Mouse (Mus musculus) heart, embryonic 10.5 days (tissue): ENCODE results near the gene Ankrd33b. TPM values are rescaled to one million over a fixed set of nuclear protein-coding genes. Genes with fewer than 3 reads are reported as not detected.

Experiments
- DNase-seq: peaks from one replicate; pipeline ENCODE4 v3.0.0-alpha.2; 2017; ENCODE audit warnings: low spot score
- H3K27ac ChIP-seq: fragments of 300-500 bp; sonication (generic); 2 replicates; pipeline ENCODE4 v1.5.1; 2016; ENCODE audit warnings: mild to moderate bottlenecking
- H3K27me3 ChIP-seq: fragments of 300-500 bp; sonication (generic); 2 replicates; pipeline ENCODE4 v1.6.1; 2016; ENCODE audit warnings: mild to moderate bottlenecking; ENCODE audit not compliant: poor library complexity, insufficient read depth, severe bottlenecking
- H3K36me3 ChIP-seq: fragments of 300-500 bp; sonication (generic); 2 replicates; pipeline ENCODE4 v1.6.1; 2016; ENCODE audit warnings: mild to moderate bottlenecking, moderate library complexity
- H3K4me1 ChIP-seq: fragments of 300-500 bp; sonication (generic); 2 replicates; pipeline ENCODE4 v1.6.1; 2016; ENCODE audit warnings: mild to moderate bottlenecking
- H3K4me3 ChIP-seq: fragments of 300-500 bp; sonication (generic); 2 replicates; pipeline ENCODE4 v1.5.1; 2016; ENCODE audit warnings: mild to moderate bottlenecking, moderate library complexity
- H3K9me3 ChIP-seq: fragments of 300-500 bp; sonication (generic); 2 replicates; pipeline ENCODE4 v1.6.1; 2016; ENCODE audit warnings: mild to moderate bottlenecking, moderate library complexity
- WGBS: fragments of 180-500 bp; shearing (Covaris S2); methylation state at CpG from one replicate; pipeline ENCODE4 v1.1.7; 2016; 5-methylcytosine and 5-hydroxymethylcytosine counted together
- polyA plus RNA-seq: library from polyadenylated mRNA; unstranded; fragments of >200 nt; fragmentation: Nextera tagmentation; extraction: Ambion mirVana; gene quantifications from 2 replicates; pipeline ENCODE4 v1.2.1, GENCODE M21; 2016

Ankrd33b gene
- polyA plus RNA-seq, 1 experiment from 2014 or later: 1.8 TPM

DNA sequence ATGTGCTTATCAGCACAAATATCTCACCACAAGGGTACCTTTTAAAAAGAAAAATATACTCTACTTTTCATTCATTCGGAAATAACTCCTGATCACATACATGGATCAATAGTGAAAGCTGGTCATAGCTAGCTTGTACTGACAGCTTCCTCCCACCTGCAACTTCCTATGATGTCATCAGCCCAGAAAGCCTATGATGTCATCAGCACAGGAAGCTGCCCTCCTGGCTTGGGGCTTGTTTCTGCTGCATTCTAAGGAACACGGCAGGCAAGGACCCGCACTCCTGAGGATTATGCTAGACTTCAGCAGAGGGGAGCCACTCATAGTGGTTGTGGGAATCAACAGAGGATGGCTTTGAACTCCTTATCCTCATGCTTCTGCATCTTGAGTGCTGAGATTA is 63.2 kb downstream of the Ankrd33b start:
- no peak for DNase-seq
- WGBS: 63% methylated on average over 3 of the region's 3 CpGs
- H3K36me3 ChIP-seq: no peaks in the 10 kb centered on the region

DNA sequence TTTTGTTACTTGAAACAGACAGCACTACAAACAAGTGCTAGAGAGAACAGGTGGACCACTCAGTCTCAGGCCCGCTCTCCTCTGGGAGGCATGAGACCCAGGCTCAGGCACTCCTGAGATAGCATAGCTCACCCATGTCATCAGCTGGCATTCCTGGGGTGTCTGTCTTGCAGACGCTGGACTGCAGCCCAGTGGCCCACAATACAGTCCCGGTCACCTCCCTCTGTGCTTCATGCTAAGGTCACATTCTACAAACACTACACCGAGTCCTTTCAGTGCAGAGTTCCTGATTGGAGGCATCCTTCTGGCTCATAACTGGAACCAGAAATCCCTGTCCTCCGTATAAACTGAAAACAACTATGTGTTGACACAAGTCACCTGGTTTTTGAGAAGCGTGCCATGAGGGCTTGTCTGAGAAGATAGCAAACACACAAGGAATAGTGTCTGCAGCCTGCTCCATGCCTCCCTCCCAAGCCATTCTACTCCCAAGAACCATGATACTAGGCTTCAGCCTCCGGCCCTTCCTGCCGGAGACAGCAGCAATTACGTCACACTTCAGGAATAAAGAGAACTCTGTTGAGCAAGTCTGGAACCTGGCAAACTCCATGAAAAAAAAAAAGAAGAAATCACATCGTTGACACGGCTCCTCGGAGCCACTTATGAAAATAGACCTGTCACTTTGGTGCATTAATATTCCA is 65.1 kb downstream of the Ankrd33b start:
- DNase-seq: no peak
- WGBS: 51% methylated on average over 12 of the region's 12 CpGs
- peaks cover 23% of the 10 kb centered on the region for H3K27me3 ChIP-seq
- no peaks in the 10 kb centered on the region for H3K9me3 ChIP-seq
- no peak overlapping the region; the same call in 1 of the 2 replicates for H3K27ac ChIP-seq
- H3K4me1 ChIP-seq: peaks cover 16% of the 10 kb centered on the region
- H3K4me3 ChIP-seq: no peak overlapping the region
- no peaks in the 10 kb centered on the region for H3K36me3 ChIP-seq

More for the DNA sequence above, 63.2 kb downstream of the Ankrd33b start:
- no peak overlapping the region for H3K4me3 ChIP-seq
- peaks cover 4% of the 10 kb centered on the region; the same call in 1 of the 2 replicates for H3K27me3 ChIP-seq
- H3K9me3 ChIP-seq: no peaks in the 10 kb centered on the region
- H3K27ac ChIP-seq: no peak overlapping the region
- peaks cover 12% of the 10 kb centered on the region for H3K4me1 ChIP-seq

DNA sequence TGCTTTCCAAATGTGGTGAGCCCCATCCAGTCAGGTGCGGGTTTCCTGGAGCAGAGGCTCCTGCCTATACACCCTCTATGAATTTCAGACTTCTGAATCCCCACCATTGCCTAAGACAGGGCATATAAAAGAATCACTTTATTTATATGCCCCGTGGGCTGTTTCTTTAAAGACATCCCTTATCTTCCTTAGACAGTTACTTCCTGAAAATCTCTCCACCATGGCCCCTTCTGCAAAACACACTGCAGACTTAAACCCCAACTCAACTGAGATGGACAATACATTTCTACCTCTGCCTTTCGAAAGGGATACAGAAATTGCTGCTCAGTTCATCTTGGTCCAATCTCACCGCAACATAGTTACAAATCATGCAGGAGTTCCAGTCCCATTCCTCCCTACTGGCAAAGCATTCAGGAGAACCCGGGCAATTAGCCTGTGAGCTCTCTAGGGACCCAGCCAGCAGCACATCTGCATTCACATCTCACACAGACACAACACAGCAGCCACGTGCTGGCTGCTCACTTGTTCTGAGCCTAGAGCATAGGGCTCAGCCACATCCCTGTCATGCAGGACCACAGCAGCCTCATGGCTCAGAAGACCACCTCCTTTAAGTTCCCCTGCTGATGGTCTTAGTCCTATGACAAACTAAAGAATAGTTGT is 68.1 kb downstream of the Ankrd33b start:
- Histone ChIP-seq H3K9me3 (no peaks in the 10 kb centered on the region), H3K4me1 (peaks cover 19% of the 10 kb centered on the region), H3K27me3 (peaks cover 53% of the 10 kb centered on the region), H3K4me3 (no peak overlapping the region), H3K36me3 (no peaks in the 10 kb centered on the region), H3K27ac (no peak overlapping the region)
- no peak for DNase-seq
- WGBS: 60% methylated on average over 6 of the region's 6 CpGs

DNA sequence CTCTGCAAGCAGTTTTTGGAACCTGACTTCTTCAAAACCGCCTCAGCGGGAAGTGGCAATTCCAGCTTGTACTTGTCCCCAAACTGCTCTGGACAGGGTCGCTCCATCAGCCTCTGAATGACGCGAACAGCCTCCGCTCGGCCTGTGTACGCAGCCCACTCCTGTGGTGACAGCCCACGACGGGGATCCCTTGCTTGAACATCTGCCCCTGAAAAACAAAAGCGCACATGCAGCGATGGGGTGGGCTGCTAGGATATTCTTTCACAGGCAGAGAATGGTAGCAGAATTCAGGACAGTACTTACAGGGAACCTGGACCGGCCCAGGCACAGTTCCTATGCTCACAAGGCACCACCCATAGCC is 69.8 kb downstream of the Ankrd33b start:
- no peak for DNase-seq
- Histone ChIP-seq H3K27me3 (peaks cover 54% of the 10 kb centered on the region), H3K27ac (no peak overlapping the region), H3K36me3 (no peaks in the 10 kb centered on the region), H3K9me3 (no peaks in the 10 kb centered on the region), H3K4me1 (peaks cover 18% of the 10 kb centered on the region), H3K4me3 (peak overlapping the region; percentile 50)
- WGBS: 25% methylated on average over 13 of the region's 13 CpGs

DNA sequence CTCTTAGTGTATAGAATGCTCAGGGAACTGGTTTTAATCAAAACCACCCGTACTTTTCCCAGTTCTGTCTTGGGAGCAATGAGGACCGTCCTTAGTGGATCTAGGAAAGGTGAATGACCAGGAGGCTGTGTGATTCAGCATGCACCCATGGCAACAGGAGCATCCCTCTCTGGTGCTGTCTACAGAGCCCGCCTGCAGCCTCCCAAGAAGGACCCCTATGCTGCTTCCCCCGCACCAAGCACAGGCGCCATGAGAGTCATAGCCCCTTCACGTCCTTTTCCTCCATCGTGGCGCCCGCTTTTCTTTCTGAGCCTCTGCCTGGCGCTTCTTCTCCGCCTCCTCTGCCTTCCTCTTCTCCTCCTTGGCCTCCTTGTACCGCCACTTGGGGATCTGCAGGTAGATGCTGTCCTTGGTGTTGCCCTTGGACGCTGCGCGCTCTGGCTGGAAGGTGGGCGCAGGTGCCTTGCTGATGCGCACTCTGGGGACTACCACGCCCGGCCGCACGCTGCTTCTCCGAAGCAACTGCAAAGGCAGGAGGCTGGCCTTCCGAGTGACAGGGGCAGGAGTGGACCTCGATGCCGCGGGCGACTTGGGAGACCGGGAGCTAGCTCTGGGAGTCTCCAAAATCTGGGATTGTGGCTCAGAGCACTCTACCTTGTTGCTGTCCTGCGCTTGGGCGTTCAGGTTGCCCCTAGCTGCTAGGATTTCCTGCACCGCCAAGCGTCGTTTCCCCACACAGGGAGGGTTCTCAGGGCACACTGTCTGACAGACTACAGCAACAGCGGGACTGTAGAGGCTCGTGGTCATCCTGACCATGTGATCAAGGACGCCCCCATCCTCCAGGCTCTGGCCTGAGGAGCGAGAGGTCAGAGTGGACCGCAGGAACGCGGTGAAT is 70.4 kb downstream of the Ankrd33b start:
- 11% methylated on average over 40 of the region's 40 CpGs for WGBS
- DNase-seq: no peak
- no peak overlapping the region for H3K27ac ChIP-seq
- peaks cover 18% of the 10 kb centered on the region for H3K4me1 ChIP-seq
- H3K9me3 ChIP-seq: no peaks in the 10 kb centered on the region
- H3K27me3 ChIP-seq: peaks cover 54% of the 10 kb centered on the region
- peak overlapping the region; percentile 50 for H3K4me3 ChIP-seq
- no peaks in the 10 kb centered on the region for H3K36me3 ChIP-seq

DNA sequence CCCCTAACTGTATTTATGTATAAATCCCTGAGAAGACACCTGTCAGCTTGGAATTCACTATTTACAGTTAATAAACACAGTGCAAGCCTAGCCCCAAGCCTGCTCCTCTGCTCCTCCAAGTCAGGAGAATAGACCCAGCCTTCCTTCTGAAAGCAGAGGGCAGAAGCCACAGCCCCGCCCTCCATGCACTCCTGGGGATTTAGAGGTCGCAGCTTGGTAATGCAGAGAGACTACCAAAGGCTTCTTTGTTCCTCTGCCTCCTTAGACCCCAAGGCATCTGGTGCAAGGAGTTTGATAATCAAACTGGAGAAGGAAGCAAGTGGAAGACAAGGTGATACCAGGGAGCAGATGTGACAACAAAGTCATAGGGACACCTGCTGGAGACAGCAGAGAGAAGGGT is 73.2 kb downstream of the Ankrd33b start:
- Histone ChIP-seq H3K4me3 (no peak overlapping the region), H3K27ac (no peak overlapping the region), H3K9me3 (no peaks in the 10 kb centered on the region), H3K4me1 (peaks cover 18% of the 10 kb centered on the region), H3K27me3 (peaks cover 50% of the 10 kb centered on the region), H3K36me3 (no peaks in the 10 kb centered on the region)
- no peak for DNase-seq
- WGBS: 23% methylated on average over 2 of the region's 2 CpGs

DNA sequence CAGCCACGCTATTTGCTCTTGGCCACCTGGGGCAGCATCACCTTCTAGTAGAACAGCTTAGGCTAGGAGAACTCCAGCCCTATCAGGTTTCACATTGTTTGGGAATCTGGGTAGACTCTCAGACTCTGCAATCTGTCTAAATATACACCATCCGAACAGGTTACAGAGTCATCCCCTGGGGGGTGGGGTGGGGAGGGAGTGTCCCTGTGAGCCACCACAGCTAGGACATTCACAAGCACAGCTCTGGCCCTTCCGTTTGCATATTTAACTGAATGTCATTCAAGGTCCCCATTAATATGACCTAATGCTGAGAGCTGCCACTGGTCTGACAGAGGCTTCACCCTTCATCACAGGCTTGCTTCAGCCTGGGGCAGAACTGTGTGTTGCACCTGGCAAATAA is 74.9 kb downstream of the Ankrd33b start:
- Histone ChIP-seq H3K36me3 (no peaks in the 10 kb centered on the region), H3K9me3 (no peaks in the 10 kb centered on the region), H3K4me3 (no peak overlapping the region), H3K27me3 (peaks cover 33% of the 10 kb centered on the region), H3K4me1 (peaks cover 15% of the 10 kb centered on the region), H3K27ac (0 out of 2 replicates have a peak overlapping the region, but pooled peaks have one; percentile 29)
- 27% methylated on average over 3 of the region's 3 CpGs for WGBS
- DNase-seq: no peak

DNA sequence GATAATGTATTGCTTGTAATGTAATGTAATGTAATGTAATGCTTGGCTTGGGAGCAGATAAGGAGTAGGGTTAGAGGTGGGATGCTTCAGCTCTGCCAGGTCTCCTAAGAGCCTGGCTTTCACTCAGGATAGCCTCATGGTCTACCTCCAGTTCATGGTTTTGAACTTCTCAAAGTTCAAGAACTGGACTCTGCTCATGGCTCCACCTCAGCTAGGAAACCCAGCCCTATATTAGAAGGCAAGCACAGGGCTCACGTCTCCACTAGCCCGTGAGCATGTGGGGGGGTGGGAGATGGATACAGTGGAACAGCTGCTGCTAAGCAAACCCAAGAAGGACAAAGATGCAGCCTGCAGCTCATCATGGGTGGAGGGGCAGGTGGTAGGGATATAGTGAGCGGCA is 81.8 kb downstream of the Ankrd33b start:
- H3K27ac ChIP-seq: no peak overlapping the region
- H3K9me3 ChIP-seq: no peaks in the 10 kb centered on the region
- peaks cover 3% of the 10 kb centered on the region for H3K4me1 ChIP-seq
- H3K36me3 ChIP-seq: no peaks in the 10 kb centered on the region
- 87% methylated on average over 3 of the region's 3 CpGs for WGBS
- H3K4me3 ChIP-seq: no peak overlapping the region
- DNase-seq: no peak
- no peaks in the 10 kb centered on the region for H3K27me3 ChIP-seq

DNA sequence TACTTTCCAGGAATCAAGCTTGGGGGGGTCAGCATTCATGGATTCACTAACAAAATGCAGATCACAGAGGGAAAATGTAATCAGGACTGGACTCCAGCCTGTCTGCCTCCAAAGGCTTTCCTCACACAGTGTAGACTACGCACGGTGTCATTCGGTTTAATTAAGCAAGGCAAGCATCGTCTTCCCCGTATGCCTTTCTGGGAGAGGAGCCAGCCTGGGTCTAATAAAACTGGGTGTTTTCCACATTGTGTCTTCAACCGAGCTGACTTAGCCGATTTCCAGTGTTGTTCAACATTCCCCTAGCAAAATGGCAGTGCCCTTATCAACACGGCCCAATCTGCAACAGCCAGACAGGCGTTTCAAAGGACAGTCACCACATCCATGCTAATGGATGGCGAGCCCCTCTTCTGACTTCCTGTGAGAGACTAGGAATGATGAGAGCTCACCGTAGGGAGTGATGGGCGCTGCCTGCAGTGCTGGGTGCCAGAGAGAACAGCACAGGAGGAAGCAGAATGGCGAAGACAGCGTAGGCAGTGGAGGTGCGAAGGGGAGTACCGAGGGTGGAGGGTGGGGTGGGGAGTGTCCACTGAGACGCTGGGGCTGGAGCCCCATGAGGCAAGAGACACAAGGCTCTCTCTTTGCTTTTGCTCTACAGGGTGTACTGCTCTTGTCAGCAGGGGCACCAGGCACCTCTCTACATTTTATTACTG is 82.4 kb downstream of the Ankrd33b start:
- no peaks in the 10 kb centered on the region for H3K9me3 ChIP-seq
- no peak overlapping the region for H3K27ac ChIP-seq
- H3K4me3 ChIP-seq: no peak overlapping the region
- no peaks in the 10 kb centered on the region for H3K27me3 ChIP-seq
- no peaks in the 10 kb centered on the region for H3K36me3 ChIP-seq
- DNase-seq: no peak
- 69% methylated on average over 17 of the region's 17 CpGs for WGBS
- peaks cover 3% of the 10 kb centered on the region for H3K4me1 ChIP-seq

DNA sequence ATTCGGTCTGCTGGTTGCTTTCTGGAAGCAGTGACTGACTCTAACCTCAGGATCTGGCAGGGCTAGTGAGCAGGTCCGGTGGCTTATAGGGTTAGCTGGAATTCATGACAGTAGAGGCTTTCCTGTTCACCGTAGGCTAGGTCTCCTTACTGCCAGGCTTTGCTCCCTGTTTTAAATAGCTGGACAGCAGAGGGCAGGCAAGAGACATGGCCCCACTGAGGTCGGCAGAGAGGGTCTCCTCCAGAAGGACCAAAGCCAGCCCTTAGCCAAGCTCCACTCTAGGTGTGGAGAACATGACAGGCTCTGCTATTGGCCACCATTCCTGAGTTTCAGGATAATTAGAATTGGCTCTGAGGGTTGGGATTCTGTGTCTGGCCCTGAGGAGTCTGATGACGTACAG is 83.4 kb downstream of the Ankrd33b start:
- H3K4me1 ChIP-seq: peaks cover 3% of the 10 kb centered on the region
- no peaks in the 10 kb centered on the region for H3K9me3 ChIP-seq
- no peak for DNase-seq
- H3K36me3 ChIP-seq: no peaks in the 10 kb centered on the region
- H3K27ac ChIP-seq: no peak overlapping the region
- H3K4me3 ChIP-seq: no peak overlapping the region
- H3K27me3 ChIP-seq: no peaks in the 10 kb centered on the region
- 53% methylated on average over 5 of the region's 5 CpGs for WGBS

DNA sequence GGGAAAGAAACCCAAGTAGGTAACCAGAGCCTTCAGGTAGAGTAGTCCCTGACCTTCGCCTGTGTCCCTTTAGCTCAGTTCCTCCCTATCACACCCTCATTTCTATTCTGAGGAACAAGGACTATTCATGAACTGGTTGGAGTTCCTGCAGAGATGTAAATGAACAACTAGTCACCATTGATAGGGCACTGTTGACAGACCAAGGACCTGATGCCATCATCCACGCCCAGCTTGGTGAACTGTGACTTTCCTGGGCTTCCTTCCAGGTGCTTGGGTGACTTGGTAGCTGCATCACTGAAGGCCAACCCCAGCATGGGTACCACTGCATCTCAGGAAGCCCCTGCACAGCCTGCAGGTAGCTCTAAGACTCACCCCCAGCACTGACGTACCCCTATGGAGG is 85.2 kb downstream of the Ankrd33b start:
- no peak overlapping the region for H3K27ac ChIP-seq
- peaks cover 5% of the 10 kb centered on the region for H3K4me1 ChIP-seq
- H3K4me3 ChIP-seq: no peak overlapping the region
- no peaks in the 10 kb centered on the region for H3K9me3 ChIP-seq
- H3K27me3 ChIP-seq: no peaks in the 10 kb centered on the region
- no peak for DNase-seq
- no peaks in the 10 kb centered on the region for H3K36me3 ChIP-seq
- 65% methylated on average over 3 of the region's 3 CpGs for WGBS

DNA sequence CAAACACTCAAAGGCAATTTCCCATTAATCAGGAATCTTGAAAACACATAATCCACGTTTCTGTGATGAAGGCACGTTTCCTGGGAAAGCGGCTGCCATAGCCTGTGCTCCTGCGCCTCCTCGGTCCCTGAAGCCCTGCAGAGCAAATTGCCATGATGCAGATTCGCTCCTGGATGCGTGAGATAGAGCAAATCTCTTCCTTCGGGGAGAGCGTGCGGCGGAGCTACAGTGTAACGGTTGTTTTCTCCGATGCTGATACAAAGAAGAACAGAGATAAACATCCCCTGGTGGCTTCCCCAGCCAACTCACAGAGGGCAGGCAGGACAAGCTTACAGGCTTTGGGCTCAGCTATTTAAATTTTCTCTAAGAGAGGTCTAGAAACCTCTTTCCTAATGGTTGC is 85.7 kb downstream of the Ankrd33b start:
- no peak for DNase-seq
- Histone ChIP-seq H3K4me1 (peaks cover 5% of the 10 kb centered on the region), H3K4me3 (no peak overlapping the region), H3K27ac (no peak overlapping the region), H3K27me3 (no peaks in the 10 kb centered on the region), H3K36me3 (no peaks in the 10 kb centered on the region), H3K9me3 (no peaks in the 10 kb centered on the region)
- 56% methylated on average over 13 of the region's 13 CpGs for WGBS
